Comparison of ENCODE assay signal across 17 mouse cellular contexts in genomic region chr9:57961226-57961625, GRCm38 (mm10). TPM values are rescaled to one million over a fixed set of nuclear protein-coding genes. Genes with fewer than 3 reads are reported as not detected.
DNase-seq lines count a peak whose midpoint lies in the region; ATAC-seq lines count a peak whose summit lies in the region.
"Had no signal": no experiment of that assay in that cellular context is flagged by ENCODE, and none has a peak within 500 bp of the region (broad histone marks: within the 10 kb centered on the region; RNA-seq: fewer than 3 reads in every experiment).

No protein-coding gene starts in this region.

- H3K36me3 ChIP-seq in forebrain, embryonic 13.5 days (ENCODE audit: poor library complexity, severe bottlenecking) = peaks cover 55% of the 10 kb centered on the region
- H3K36me3 ChIP-seq in forebrain, embryonic 15.5 days = peaks cover 44% of the 10 kb centered on the region
- peaks cover 57% of the 10 kb centered on the region for H3K36me3 ChIP-seq in hindbrain, embryonic 14.5 days (replicated peaks; ENCODE audit: control insufficient read depth, insufficient read depth)
- peaks cover 27% of the 10 kb centered on the region for H3K36me3 ChIP-seq in hindbrain, embryonic 16.5 days (ENCODE audit: control insufficient read depth, insufficient read depth, low read length)
- H3K36me3 ChIP-seq in midbrain, embryonic 10.5 days = 0 out of 2 replicates have a peak, but pooled peaks cover 4% of the 10 kb centered on the region
- peaks cover 15% of the 10 kb centered on the region; the same call in 1 of the 2 replicates for H3K36me3 ChIP-seq in midbrain, embryonic 15.5 days (replicated peaks)
- H3K36me3 ChIP-seq in hindbrain, embryonic 15.5 days = peaks cover 32% of the 10 kb centered on the region

- H3K9ac ChIP-seq in forebrain, embryonic 13.5 days = no peak overlapping the region
- no peak overlapping the region for H3K9ac ChIP-seq in forebrain, embryonic 15.5 days (replicated peaks)
- no peak overlapping the region for H3K9ac ChIP-seq in hindbrain, embryonic 14.5 days
- H3K9ac ChIP-seq in hindbrain, embryonic 16.5 days (ENCODE audit: low read depth, low read length) = no peak overlapping the region
- no peak overlapping the region for H3K9ac ChIP-seq in midbrain, embryonic 15.5 days
- no peak overlapping the region for H3K9ac ChIP-seq in hindbrain, embryonic 15.5 days
- H3K9ac ChIP-seq: liver, postnatal 0 days; neural tube, embryonic 13.5 days had no signal

- no peaks in the 10 kb centered on the region for H3K4me1 ChIP-seq in forebrain, embryonic 13.5 days
- H3K4me1 ChIP-seq in forebrain, embryonic 15.5 days = no peaks in the 10 kb centered on the region
- no peaks in the 10 kb centered on the region for H3K4me1 ChIP-seq in hindbrain, embryonic 14.5 days (replicated peaks; ENCODE audit: control insufficient read depth, insufficient read depth, low read length)
- no peaks in the 10 kb centered on the region; the same call in 1 of the 2 replicates for H3K4me1 ChIP-seq in hindbrain, embryonic 16.5 days (ENCODE audit: control insufficient read depth, insufficient read depth, low read depth, low read length)
- H3K4me1 ChIP-seq in midbrain, embryonic 10.5 days = peaks cover 29% of the 10 kb centered on the region
- H3K4me1 ChIP-seq in midbrain, embryonic 15.5 days = no peaks in the 10 kb centered on the region
- 0 out of 2 replicates have a peak, but pooled peaks cover 3% of the 10 kb centered on the region for H3K4me1 ChIP-seq in hindbrain, embryonic 15.5 days (replicated peaks)
- H3K4me1 ChIP-seq: neural tube, embryonic 13.5 days had no signal

- no peaks in the 10 kb centered on the region for H3K27me3 ChIP-seq in forebrain, embryonic 13.5 days
- H3K27me3 ChIP-seq in forebrain, embryonic 15.5 days = no peaks in the 10 kb centered on the region
- no peaks in the 10 kb centered on the region for H3K27me3 ChIP-seq in hindbrain, embryonic 14.5 days (ENCODE audit: control insufficient read depth, insufficient read depth, low read length)
- no peaks in the 10 kb centered on the region for H3K27me3 ChIP-seq in hindbrain, embryonic 16.5 days (replicated peaks; ENCODE audit: control insufficient read depth, insufficient read depth, low read length)
- no peaks in the 10 kb centered on the region for H3K27me3 ChIP-seq in midbrain, embryonic 10.5 days (ENCODE audit: low read depth, poor library complexity, severe bottlenecking)
- H3K27me3 ChIP-seq in midbrain, embryonic 15.5 days (replicated peaks) = no peaks in the 10 kb centered on the region
- no peaks in the 10 kb centered on the region for H3K27me3 ChIP-seq in hindbrain, embryonic 15.5 days
- H3K27me3 ChIP-seq: neural tube, embryonic 13.5 days had no signal

- ATAC-seq in forebrain, embryonic 13.5 days = no peak
- no peak for ATAC-seq in forebrain, embryonic 15.5 days (replicated peaks)
- no peak for ATAC-seq in hindbrain, embryonic 14.5 days (ENCODE audit: low FRiP score)
- no peak for ATAC-seq in hindbrain, embryonic 16.5 days
- ATAC-seq in midbrain, embryonic 15.5 days (replicated peaks) = no peak
- ATAC-seq in hindbrain, embryonic 15.5 days (ENCODE audit: low FRiP score, low read depth) = no peak
- ATAC-seq: forebrain, embryonic 14.5 days; liver, postnatal 0 days had no signal

- 93% methylated on average over 15 of the region's 15 CpGs for WGBS in forebrain, embryonic 13.5 days
- 89% methylated on average over 15 of the region's 15 CpGs for WGBS in forebrain, embryonic 15.5 days
- WGBS in hindbrain, embryonic 14.5 days = 89% methylated on average over 15 of the region's 15 CpGs
- 89% methylated on average over 15 of the region's 15 CpGs for WGBS in hindbrain, embryonic 16.5 days
- 91% methylated on average over 15 of the region's 15 CpGs for WGBS in midbrain, embryonic 10.5 days
- 83% methylated on average over 15 of the region's 15 CpGs for WGBS in midbrain, embryonic 15.5 days
- 89% methylated on average over 15 of the region's 15 CpGs for WGBS in hindbrain, embryonic 15.5 days

- H3K27ac ChIP-seq in forebrain, embryonic 13.5 days = 0 out of 2 replicates have a peak overlapping the region, but pooled peaks have one; percentile 4
- no peak overlapping the region for H3K27ac ChIP-seq in forebrain, embryonic 15.5 days (replicated peaks)
- H3K27ac ChIP-seq in hindbrain, embryonic 14.5 days = peak overlapping the region; percentile 22; the same call in 1 of the 2 replicates
- H3K27ac ChIP-seq in hindbrain, embryonic 16.5 days (ENCODE audit: low read depth, low read length) = no peak overlapping the region
- peak overlapping the region; percentile 61; the same call in 1 of the 2 replicates for H3K27ac ChIP-seq in midbrain, embryonic 10.5 days (replicated peaks)
- H3K27ac ChIP-seq in midbrain, embryonic 15.5 days = no peak overlapping the region
- H3K27ac ChIP-seq in hindbrain, embryonic 15.5 days (replicated peaks) = peak overlapping the region; percentile 42; the same call in 1 of the 2 replicates
- H3K27ac ChIP-seq: macrophage; neural tube, embryonic 13.5 days had no signal

- H3K4me2 ChIP-seq in forebrain, embryonic 13.5 days = no peak overlapping the region
- H3K4me2 ChIP-seq in forebrain, embryonic 15.5 days (replicated peaks) = no peak overlapping the region
- no peak overlapping the region for H3K4me2 ChIP-seq in hindbrain, embryonic 14.5 days (replicated peaks)
- H3K4me2 ChIP-seq in hindbrain, embryonic 16.5 days (ENCODE audit: low read length) = no peak overlapping the region
- no peak overlapping the region for H3K4me2 ChIP-seq in midbrain, embryonic 15.5 days
- no peak overlapping the region for H3K4me2 ChIP-seq in hindbrain, embryonic 15.5 days
- H3K4me2 ChIP-seq: neural tube, embryonic 13.5 days had no signal

- no peak overlapping the region for H3K4me3 ChIP-seq in forebrain, embryonic 13.5 days
- H3K4me3 ChIP-seq in forebrain, embryonic 15.5 days = no peak overlapping the region
- H3K4me3 ChIP-seq in hindbrain, embryonic 14.5 days (replicated peaks; ENCODE audit: low read length) = no peak overlapping the region
- H3K4me3 ChIP-seq in hindbrain, embryonic 16.5 days (ENCODE audit: low read length) = no peak overlapping the region
- H3K4me3 ChIP-seq in midbrain, embryonic 10.5 days = no peak overlapping the region
- no peak overlapping the region for H3K4me3 ChIP-seq in midbrain, embryonic 15.5 days
- no peak overlapping the region for H3K4me3 ChIP-seq in hindbrain, embryonic 15.5 days
- H3K4me3 ChIP-seq: neural tube, embryonic 13.5 days had no signal

- DNase-seq in hindbrain, embryonic 14.5 days (ENCODE audit: low spot score) = no peak
- DNase-seq in midbrain, embryonic 10.5 days (ENCODE audit: low spot score) = no peak
- DNase-seq in embryo, embryonic 9.5 days (ENCODE audit: extremely low spot score) = no peak
- DNase-seq: embryo, embryonic 11 days; kidney, adult 11 months; kidney, postnatal 36 days; liver; liver, postnatal 0 days; right cerebral cortex, postnatal 25 days had no signal

- no peaks in the 10 kb centered on the region for H3K9me3 ChIP-seq in forebrain, embryonic 13.5 days (replicated peaks)
- no peaks in the 10 kb centered on the region for H3K9me3 ChIP-seq in forebrain, embryonic 15.5 days
- no peaks in the 10 kb centered on the region for H3K9me3 ChIP-seq in hindbrain, embryonic 14.5 days (ENCODE audit: control insufficient read depth, low read length)
- no peaks in the 10 kb centered on the region for H3K9me3 ChIP-seq in hindbrain, embryonic 16.5 days (ENCODE audit: control insufficient read depth, low read length)
- no peaks in the 10 kb centered on the region for H3K9me3 ChIP-seq in midbrain, embryonic 10.5 days (replicated peaks)
- no peaks in the 10 kb centered on the region for H3K9me3 ChIP-seq in midbrain, embryonic 15.5 days
- H3K9me3 ChIP-seq in hindbrain, embryonic 15.5 days = no peaks in the 10 kb centered on the region
- H3K9me3 ChIP-seq: neural tube, embryonic 13.5 days had no signal

RNA-seq across cellular contexts. Expression of gene Sema7a, which starts 21.3 kb away (rescaled TPM):
- polyA plus RNA-seq in forebrain, embryonic 13.5 days (2015; fragmentation: Nextera tagmentation; extraction: Ambion mirVana) = 1.1 and 2.2 TPM in 2 replicates
- 3.4 and 3.6 TPM in 2 replicates for polyA plus RNA-seq in forebrain, embryonic 15.5 days (2015; fragmentation: Nextera tagmentation; extraction: Ambion mirVana)
- polyA plus RNA-seq in hindbrain, embryonic 14.5 days (2014; fragmentation: Nextera tagmentation; extraction: Ambion mirVana) = 6.3 and 7.3 TPM in 2 replicates
- polyA plus RNA-seq in hindbrain, embryonic 16.5 days (2015; fragmentation: Nextera tagmentation; extraction: Ambion mirVana) = 2.1 and 2.9 TPM in 2 replicates
- polyA plus RNA-seq in midbrain, embryonic 10.5 days (2016; fragmentation: Nextera tagmentation; extraction: Ambion mirVana) = 0.26 and 0.27 TPM in 2 replicates
- 2.1 and 2.3 TPM in 2 replicates for polyA plus RNA-seq in midbrain, embryonic 15.5 days (2015; fragmentation: Nextera tagmentation; extraction: Ambion mirVana)
- polyA plus RNA-seq in hindbrain, embryonic 15.5 days (2015; fragmentation: Nextera tagmentation; extraction: Ambion mirVana) = 2.5 and 3.7 TPM in 2 replicates
- polyA plus RNA-seq: liver, postnatal 0 days had no signal

RNA-seq across cellular contexts. Expression of gene Cyp11a1, which starts 45.0 kb away (rescaled TPM):
- 0.23 and 0.65 TPM in 2 replicates for polyA plus RNA-seq in forebrain, embryonic 13.5 days (2015; fragmentation: Nextera tagmentation; extraction: Ambion mirVana)
- 0.31 and 0.45 TPM in 2 replicates for polyA plus RNA-seq in forebrain, embryonic 15.5 days (2015; fragmentation: Nextera tagmentation; extraction: Ambion mirVana)
- polyA plus RNA-seq in hindbrain, embryonic 14.5 days (2014; fragmentation: Nextera tagmentation; extraction: Ambion mirVana) = 0.39 and 1.5 TPM in 2 replicates
- polyA plus RNA-seq in hindbrain, embryonic 16.5 days (2015; fragmentation: Nextera tagmentation; extraction: Ambion mirVana) = 1.7 and 2.4 TPM in 2 replicates
- polyA plus RNA-seq in midbrain, embryonic 10.5 days (2016; fragmentation: Nextera tagmentation; extraction: Ambion mirVana) = 0.07 and 0.09 TPM in 2 replicates
- polyA plus RNA-seq in midbrain, embryonic 15.5 days (2015; fragmentation: Nextera tagmentation; extraction: Ambion mirVana) = 0.44 and 1.1 TPM in 2 replicates
- 1.4 and 2.3 TPM in 2 replicates for polyA plus RNA-seq in hindbrain, embryonic 15.5 days (2015; fragmentation: Nextera tagmentation; extraction: Ambion mirVana)
- polyA plus RNA-seq: macrophage had no signal

RNA-seq across cellular contexts. Expression of gene Ubl7, which starts 50.4 kb away (rescaled TPM):
- polyA plus RNA-seq in forebrain, embryonic 13.5 days (2015; fragmentation: Nextera tagmentation; extraction: Ambion mirVana) = 164 and 165 TPM in 2 replicates
- 171 and 176 TPM in 2 replicates for polyA plus RNA-seq in forebrain, embryonic 15.5 days (2015; fragmentation: Nextera tagmentation; extraction: Ambion mirVana)
- 151 and 160 TPM in 2 replicates for polyA plus RNA-seq in hindbrain, embryonic 14.5 days (2014; fragmentation: Nextera tagmentation; extraction: Ambion mirVana)
- polyA plus RNA-seq in hindbrain, embryonic 16.5 days (2015; fragmentation: Nextera tagmentation; extraction: Ambion mirVana) = 169 and 177 TPM in 2 replicates
- polyA plus RNA-seq in midbrain, embryonic 10.5 days (2016; fragmentation: Nextera tagmentation; extraction: Ambion mirVana) = 111 and 120 TPM in 2 replicates
- polyA plus RNA-seq in midbrain, embryonic 15.5 days (2015; fragmentation: Nextera tagmentation; extraction: Ambion mirVana) = 181 and 183 TPM in 2 replicates
- polyA plus RNA-seq in hindbrain, embryonic 15.5 days (2015; fragmentation: Nextera tagmentation; extraction: Ambion mirVana) = 164 and 172 TPM in 2 replicates

Comparison
In these comparisons a context has a peak if more than half of its experiments do, and no peak if none do; other contexts are left out.
1. H3K27ac ChIP-seq: peak in forebrain, embryonic 13.5 days (single experiment), hindbrain, embryonic 14.5 days (single experiment), midbrain, embryonic 10.5 days (single experiment) and hindbrain, embryonic 15.5 days (single experiment); none in forebrain, embryonic 15.5 days (single experiment), hindbrain, embryonic 16.5 days (single experiment) and midbrain, embryonic 15.5 days (single experiment).